Mouse (Mus musculus) kidney, postnatal 10 days (tissue): ENCODE results near the gene Gm11444.

Experiments used
- DNase-seq: peaks from one replicate; pipeline ENCODE4 v3.0.0; 2021; ENCODE audit warnings: mixed read lengths

The Gm11444 gene

GRCm38 (mm10) chr11:85811676-85812075, 38.5 kb downstream of the Gm11444 start:
- DNase-seq: no peak

DNA sequence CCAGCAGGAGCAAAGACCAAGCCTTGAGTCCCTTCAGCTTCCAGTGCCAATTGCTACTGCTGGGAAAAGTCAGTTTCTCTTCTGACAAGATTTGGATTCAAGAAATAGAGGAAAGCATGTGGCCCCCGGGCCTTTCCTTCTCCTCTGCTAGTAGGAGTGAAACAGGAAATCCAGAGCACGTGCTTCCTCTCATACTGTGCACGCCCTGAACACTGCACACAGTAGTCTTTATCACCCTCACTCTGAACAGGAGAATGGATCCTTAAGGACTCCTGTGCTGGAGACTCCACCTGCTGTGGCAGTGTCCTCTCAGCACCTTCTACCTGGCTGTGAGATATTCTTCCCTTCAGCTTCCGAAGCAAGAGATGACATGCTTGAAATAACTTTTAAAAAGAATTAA, 38.9 kb downstream of the Gm11444 start:
- DNase-seq: no peak

- peak; percentile 31 for DNase-seq
These were observed 42.8 kb downstream of the Gm11444 start for GRCm38 (mm10) chr11:85807353-85807752.

- no peak for DNase-seq
These were observed 44.4 kb downstream of the Gm11444 start for GRCm38 (mm10) chr11:85805779-85806178.

- no peak for DNase-seq
These were observed 46.1 kb downstream of the Gm11444 start for GRCm38 (mm10) chr11:85804048-85804447.

DNA sequence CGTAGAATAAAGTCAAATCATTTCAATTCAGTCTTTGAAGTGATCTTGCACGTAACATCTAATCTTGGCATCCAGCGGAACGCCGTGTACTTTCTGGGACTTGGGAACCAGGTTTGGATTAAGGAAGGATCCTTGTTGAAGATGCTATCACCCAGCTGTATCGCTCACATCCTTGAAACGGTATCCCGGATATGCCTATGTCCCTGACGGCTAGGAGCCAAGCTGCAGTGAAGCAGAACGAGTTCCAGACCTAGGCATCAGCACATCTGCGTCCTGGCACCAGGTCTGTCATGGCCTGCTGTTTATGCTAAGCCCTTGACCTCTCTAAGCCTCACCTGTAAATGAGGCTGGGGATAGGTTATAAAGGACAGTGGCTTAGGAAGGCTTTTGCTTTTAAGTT, 49.8 kb downstream of the Gm11444 start:
- DNase-seq: peak; percentile 45

- no peak for DNase-seq
These were observed 50.3 kb downstream of the Gm11444 start for GRCm38 (mm10) chr11:85799856-85800255.

GRCm38 (mm10) chr11:85799456-85799855, 50.7 kb downstream of the Gm11444 start:
- no peak for DNase-seq
